Mouse (Mus musculus) embryonic facial prominence, embryonic 15.5 days (tissue): ENCODE results near the gene Fuca2. TPM values are rescaled to one million over a fixed set of nuclear protein-coding genes. Genes with fewer than 3 reads are reported as not detected.

Experiments used
- ATAC-seq: fragments of 200-750 bp; cut with Nextera tagmentation; 2 replicates; pipeline ENCODE4 v1.8.0; 2017; ENCODE audit warnings: low read depth, moderate TSS enrichment; ENCODE audit not compliant: insufficient number of reproducible peaks, low FRiP score, low TSS enrichment
- H3K27ac ChIP-seq: fragments of 300-500 bp; sonication (generic); replicated peaks from 2 replicates; pipeline ENCODE4 v1.5.1; 2015; ENCODE audit warnings: mild to moderate bottlenecking, inconsistent platforms
- H3K27me3 ChIP-seq: fragments of 300-500 bp; sonication (generic); 2 replicates; pipeline ENCODE4 v1.6.1; 2015; ENCODE audit warnings: inconsistent platforms
- H3K36me3 ChIP-seq: fragments of 300-500 bp; sonication (generic); 2 replicates; pipeline ENCODE4 v1.6.1; 2015; ENCODE audit warnings: mild to moderate bottlenecking, inconsistent platforms
- H3K4me1 ChIP-seq: fragments of 300-500 bp; sonication (generic); 2 replicates; pipeline ENCODE4 v1.6.1; 2015; ENCODE audit warnings: inconsistent platforms
- H3K4me2 ChIP-seq: fragments of 300-500 bp; sonication (generic); replicated peaks from 2 replicates; pipeline ENCODE4 v1.6.1; 2015; ENCODE audit warnings: mild to moderate bottlenecking, inconsistent platforms
- H3K4me3 ChIP-seq: fragments of 300-500 bp; sonication (generic); replicated peaks from 2 replicates; pipeline ENCODE4 v1.5.1; 2015; ENCODE audit warnings: mild to moderate bottlenecking, inconsistent platforms
- H3K9ac ChIP-seq: fragments of 300-500 bp; sonication (generic); 2 replicates; pipeline ENCODE4 v1.6.1; 2015; ENCODE audit warnings: inconsistent platforms
- H3K9me3 ChIP-seq: fragments of 300-500 bp; sonication (generic); replicated peaks from 2 replicates; pipeline ENCODE4 v1.6.1; 2016; ENCODE audit warnings: inconsistent platforms
- WGBS: fragments of 180-500 bp; shearing (Covaris S2); methylation state at CpG from one replicate; pipeline ENCODE4 v1.1.7; 2015; 5-methylcytosine and 5-hydroxymethylcytosine counted together
- polyA plus RNA-seq: library from polyadenylated mRNA; unstranded; fragments of >200 nt; fragmentation: Nextera tagmentation; extraction: Ambion mirVana; gene quantifications from 2 replicates; pipeline ENCODE4 v1.2.1, GENCODE M21; 2015

Fuca2 gene
- polyA plus RNA-seq, 1 experiment from 2014 or later = 67.3 TPM

DNA sequence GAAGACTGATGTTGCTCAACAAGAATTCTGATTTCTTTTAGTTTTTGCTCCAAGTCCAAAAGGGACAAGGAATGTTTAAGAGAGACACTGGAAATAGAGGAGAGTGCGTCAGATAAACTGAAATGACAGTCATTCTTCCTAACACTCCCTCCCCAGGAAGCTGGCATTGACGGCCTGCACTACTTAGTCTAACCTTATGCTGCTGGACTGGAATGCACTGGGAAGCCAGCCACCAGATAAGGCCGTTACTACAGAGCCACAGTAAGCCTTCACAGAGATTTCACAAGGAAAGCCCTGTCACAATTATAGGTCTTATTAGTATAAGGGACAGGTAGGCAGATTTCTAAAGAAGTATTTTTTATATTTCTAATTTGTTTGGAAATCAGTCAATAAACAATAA, 35.4 kb downstream of the Fuca2 start:
- peaks cover 52% of the 10 kb centered on the region for H3K36me3 ChIP-seq
- whole genome bisulfite sequencing = 87% methylated on average over 3 of the region's 3 CpGs
- no peak overlapping the region for H3K9ac ChIP-seq
- H3K9me3 ChIP-seq = no peaks in the 10 kb centered on the region
- H3K4me1 ChIP-seq = no peaks in the 10 kb centered on the region
- H3K27me3 ChIP-seq = no peaks in the 10 kb centered on the region
- H3K4me2 ChIP-seq = no peak overlapping the region
- H3K4me3 ChIP-seq = no peak overlapping the region
- H3K27ac ChIP-seq = no peak overlapping the region
- ATAC-seq = no peak

DNA sequence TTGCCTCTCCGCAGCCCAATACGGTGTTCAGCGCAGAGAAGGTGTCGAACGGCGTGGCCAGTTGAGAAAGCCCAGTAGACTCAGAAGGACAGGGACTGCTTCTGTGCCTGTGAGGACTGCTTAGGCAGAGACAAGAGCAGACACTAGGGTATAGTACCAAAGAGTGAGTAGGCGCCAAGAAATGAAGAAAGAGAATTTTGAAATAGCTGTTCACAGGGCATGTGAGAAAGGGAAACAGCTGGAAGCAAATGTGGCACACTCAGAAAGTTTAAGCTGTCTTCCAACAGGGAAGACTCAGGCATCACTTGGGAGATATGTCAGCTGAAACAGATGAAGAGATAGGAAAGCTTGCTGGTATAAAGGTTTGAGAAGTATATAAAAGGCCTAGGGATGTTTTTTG, 37.4 kb downstream of the Fuca2 start:
- no peaks in the 10 kb centered on the region for H3K27me3 ChIP-seq
- no peaks in the 10 kb centered on the region for H3K4me1 ChIP-seq
- H3K9ac ChIP-seq = no peak overlapping the region
- H3K36me3 ChIP-seq = peaks cover 48% of the 10 kb centered on the region
- no peak overlapping the region for H3K27ac ChIP-seq
- no peaks in the 10 kb centered on the region for H3K9me3 ChIP-seq
- H3K4me3 ChIP-seq = no peak overlapping the region
- H3K4me2 ChIP-seq = no peak overlapping the region
- 96% methylated on average over 7 of the region's 7 CpGs for WGBS
- no peak for ATAC-seq

DNA sequence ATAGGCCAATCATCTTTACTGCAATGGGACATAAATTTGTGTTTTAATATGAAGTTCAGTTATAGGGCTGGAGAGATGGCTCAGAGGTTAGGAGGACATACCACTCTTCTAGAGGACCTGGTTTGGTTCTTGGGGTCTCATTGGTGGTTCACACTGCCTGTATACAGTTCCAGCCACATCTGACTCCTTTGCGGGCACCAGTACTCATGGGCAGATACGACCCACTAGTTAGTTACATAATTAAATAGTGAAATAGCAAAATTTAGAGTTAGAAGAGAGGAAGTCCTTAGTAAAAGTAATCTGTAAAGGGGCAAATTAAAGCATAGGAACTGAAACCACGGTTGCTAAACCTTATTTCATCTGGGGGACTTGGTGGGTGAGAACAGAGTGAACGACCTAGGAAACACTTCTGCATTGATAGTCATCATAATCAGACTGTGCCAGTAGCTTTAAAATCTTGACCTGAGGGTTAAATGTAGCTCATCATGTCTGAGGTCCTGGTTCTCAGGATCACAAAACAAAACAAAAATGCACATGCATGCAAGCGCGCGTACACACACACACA, 40.5 kb downstream of the Fuca2 start:
- ATAC-seq = no peak
- WGBS = 88% methylated on average over 7 of the region's 7 CpGs
- Histone ChIP-seq H3K4me3 (no peak overlapping the region), H3K9ac (no peak overlapping the region), H3K4me1 (no peaks in the 10 kb centered on the region), H3K27ac (no peak overlapping the region), H3K4me2 (no peak overlapping the region), H3K27me3 (no peaks in the 10 kb centered on the region), H3K9me3 (no peaks in the 10 kb centered on the region), H3K36me3 (peaks cover 46% of the 10 kb centered on the region)

DNA sequence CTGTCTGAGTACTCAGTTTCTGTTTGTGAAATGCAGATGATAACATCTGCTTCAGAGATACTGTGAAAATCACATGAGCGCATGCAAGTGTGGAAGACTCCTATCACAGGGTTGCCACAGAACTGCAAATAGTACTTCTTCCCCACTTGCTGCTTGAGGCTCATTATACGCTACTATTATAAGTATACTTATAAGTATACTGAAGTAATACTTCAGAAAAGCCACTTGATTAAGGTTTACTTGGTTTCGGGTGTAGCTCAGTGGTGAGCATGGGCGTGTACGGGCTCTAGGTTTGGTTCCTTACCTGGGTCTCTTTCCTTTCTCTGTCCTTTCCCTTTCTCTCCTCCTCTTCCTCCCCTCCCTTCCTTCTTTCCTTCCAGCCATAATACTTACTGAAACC, 42.4 kb downstream of the Fuca2 start:
- Histone ChIP-seq H3K4me3 (no peak overlapping the region), H3K4me1 (no peaks in the 10 kb centered on the region), H3K9me3 (no peaks in the 10 kb centered on the region), H3K4me2 (no peak overlapping the region), H3K27me3 (no peaks in the 10 kb centered on the region), H3K9ac (no peak overlapping the region), H3K36me3 (peaks cover 44% of the 10 kb centered on the region), H3K27ac (no peak overlapping the region)
- 90% methylated on average over 5 of the region's 5 CpGs for WGBS
- ATAC-seq = no peak

DNA sequence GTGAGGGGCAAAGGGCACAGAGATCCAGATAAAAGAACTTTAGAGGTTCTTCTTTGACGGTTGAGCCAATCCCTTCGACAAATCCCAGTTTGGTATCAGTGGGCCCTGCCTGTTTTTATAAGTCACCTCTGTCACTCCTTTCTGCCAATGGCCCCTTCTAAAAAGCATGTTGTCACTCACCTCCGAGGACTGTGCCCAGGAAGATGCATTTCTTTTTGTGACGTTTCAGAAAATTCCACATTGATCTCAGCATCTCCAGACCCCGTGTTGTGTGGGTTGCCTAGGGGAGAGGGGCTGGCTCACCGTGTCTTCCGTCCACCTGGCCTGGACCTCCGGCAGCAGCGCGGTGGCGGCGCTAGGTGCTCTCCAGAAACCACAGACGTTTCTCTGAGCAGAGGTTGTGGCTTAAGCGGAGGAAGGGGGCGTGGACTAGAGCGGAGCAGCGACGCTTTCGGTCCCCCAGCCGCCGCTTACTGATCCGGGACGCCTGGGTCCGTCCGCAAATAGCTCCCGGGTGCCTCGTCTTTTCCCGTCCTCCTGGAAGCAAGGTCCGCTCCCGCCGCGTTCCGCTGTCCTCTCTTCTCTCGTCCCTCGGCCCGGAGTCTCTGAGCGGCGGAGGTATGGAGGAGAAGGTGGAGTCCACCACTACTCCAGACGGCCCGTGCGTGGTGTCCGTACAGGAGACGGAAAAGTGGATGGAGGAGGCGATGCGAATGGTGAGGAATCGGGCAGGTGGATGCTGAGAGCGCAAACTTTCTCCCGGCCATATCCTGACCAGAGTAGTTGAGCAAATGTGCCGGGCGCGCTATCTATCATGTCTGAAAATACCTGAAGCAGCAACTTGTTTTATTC, 53.5 kb downstream of the Fuca2 start, which contains the start of the genes Adat2 and Pex3:
TSS of gene Adat2 (plus strand) at position 249 of the 852 bp plus-strand sequence.
TSS of gene Pex3 (minus strand) at position 497 of the 852 bp plus-strand sequence.
- no peaks in the 10 kb centered on the region for H3K27me3 ChIP-seq
- H3K4me1 ChIP-seq = peaks cover 10% of the 10 kb centered on the region; the same call in 1 of the 2 replicates
- H3K9me3 ChIP-seq = no peaks in the 10 kb centered on the region
- H3K4me3 ChIP-seq = peak within 1 kb of the TSS; percentile 58
- peak within 1 kb of the TSS; percentile 63 for H3K4me2 ChIP-seq
- H3K36me3 ChIP-seq = no peaks in the 10 kb centered on the region
- peak within 1 kb of the TSS; percentile 31 for H3K27ac ChIP-seq
- ATAC-seq = peak; percentile 90
- under 1% methylated on average over 51 of the region's 51 CpGs for WGBS
- peak within 1 kb of the TSS; percentile 62 for H3K9ac ChIP-seq

DNA sequence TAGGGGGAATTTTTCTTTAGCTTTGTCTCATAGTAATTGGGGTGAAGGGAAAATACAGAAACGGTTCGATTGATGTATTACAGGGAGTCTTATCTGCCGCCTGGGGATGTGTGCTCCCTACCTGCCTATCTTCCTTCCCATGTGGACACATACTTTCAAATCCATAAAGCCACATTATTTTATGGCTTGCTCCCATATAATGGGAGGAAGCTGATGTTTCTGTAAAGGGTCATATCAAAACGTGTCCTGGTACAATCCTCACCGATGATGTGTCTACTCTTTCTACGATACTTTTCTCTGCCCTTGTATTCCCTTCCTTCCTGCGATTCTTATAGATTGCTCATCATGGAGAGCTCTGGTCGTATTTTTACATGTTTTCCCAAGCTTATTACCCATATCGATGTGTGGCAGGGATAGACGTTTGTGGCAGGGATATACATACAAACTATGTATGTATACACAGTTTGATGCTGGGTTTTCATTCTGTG, 54.2 kb downstream of the Fuca2 start:
- Histone ChIP-seq H3K36me3 (no peaks in the 10 kb centered on the region), H3K27me3 (no peaks in the 10 kb centered on the region), H3K9ac (peak overlapping the region; percentile 62), H3K27ac (no peak overlapping the region; the same call in 1 of the 2 replicates), H3K4me3 (peak overlapping the region; percentile 58), H3K9me3 (no peaks in the 10 kb centered on the region), H3K4me1 (peaks cover 10% of the 10 kb centered on the region; the same call in 1 of the 2 replicates), H3K4me2 (peak overlapping the region; percentile 63)
- no peak for ATAC-seq
- 26% methylated on average over 10 of the region's 10 CpGs for WGBS

DNA sequence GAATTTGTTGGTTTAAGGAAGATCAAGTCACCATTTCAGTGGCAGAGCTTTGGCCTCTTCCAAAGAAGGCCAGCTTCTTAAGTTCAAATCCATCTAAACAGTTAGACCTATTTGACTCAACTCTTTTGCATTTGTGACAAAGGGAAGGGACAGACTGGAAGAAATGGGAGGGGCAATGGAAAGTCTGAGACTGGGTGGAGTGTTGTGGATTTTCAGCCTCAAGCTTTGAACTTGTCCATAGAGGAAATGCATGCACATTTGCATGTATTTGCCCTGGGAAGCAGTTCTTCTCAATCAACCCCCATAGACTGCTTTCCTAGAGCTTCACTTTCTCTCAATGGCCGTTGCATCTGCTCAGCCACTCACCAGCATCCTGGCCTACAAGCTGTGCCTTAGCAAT, 55.0 kb downstream of the Fuca2 start:
- H3K9ac ChIP-seq = no peak overlapping the region
- H3K27ac ChIP-seq = no peak overlapping the region
- H3K4me2 ChIP-seq = no peak overlapping the region
- H3K9me3 ChIP-seq = no peaks in the 10 kb centered on the region
- peaks cover 10% of the 10 kb centered on the region; the same call in 1 of the 2 replicates for H3K4me1 ChIP-seq
- no peaks in the 10 kb centered on the region for H3K36me3 ChIP-seq
- WGBS = 86% methylated on average over 1 of the region's 1 CpGs
- H3K4me3 ChIP-seq = no peak overlapping the region
- no peaks in the 10 kb centered on the region for H3K27me3 ChIP-seq
- ATAC-seq = no peak

DNA sequence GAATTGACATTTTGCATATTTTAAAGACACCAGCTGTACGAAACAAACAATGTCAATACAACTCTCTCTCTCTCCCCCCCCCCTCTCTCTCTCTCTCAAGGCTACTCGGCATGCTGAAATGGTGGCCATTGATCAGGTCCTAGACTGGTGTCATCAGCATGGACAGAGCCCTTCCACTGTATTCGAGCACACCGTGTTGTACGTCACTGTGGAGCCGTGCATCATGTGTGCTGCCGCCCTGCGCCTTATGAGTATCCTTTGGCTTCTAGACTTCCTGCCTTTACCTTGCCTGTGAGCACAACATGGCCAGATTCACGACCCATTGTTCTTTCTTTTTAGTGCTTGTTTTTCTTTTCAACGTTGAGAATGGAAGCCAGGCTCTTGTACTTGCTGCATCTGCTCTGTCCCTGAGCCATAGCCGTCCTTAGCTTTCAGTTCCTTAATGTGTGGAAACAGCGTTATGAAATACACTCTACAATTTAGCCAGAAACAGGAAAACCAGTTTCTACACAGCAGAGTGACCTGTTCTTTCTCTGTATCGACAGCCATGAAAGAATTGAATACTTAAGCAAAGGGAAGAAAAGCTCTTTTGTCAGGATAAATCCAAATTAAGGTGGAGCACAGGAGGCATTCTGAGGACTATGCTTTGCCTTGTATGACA, 60.8 kb downstream of the Fuca2 start:
- no peak overlapping the region for H3K9ac ChIP-seq
- H3K36me3 ChIP-seq = peaks cover 31% of the 10 kb centered on the region
- WGBS = 90% methylated on average over 13 of the region's 13 CpGs

DNA sequence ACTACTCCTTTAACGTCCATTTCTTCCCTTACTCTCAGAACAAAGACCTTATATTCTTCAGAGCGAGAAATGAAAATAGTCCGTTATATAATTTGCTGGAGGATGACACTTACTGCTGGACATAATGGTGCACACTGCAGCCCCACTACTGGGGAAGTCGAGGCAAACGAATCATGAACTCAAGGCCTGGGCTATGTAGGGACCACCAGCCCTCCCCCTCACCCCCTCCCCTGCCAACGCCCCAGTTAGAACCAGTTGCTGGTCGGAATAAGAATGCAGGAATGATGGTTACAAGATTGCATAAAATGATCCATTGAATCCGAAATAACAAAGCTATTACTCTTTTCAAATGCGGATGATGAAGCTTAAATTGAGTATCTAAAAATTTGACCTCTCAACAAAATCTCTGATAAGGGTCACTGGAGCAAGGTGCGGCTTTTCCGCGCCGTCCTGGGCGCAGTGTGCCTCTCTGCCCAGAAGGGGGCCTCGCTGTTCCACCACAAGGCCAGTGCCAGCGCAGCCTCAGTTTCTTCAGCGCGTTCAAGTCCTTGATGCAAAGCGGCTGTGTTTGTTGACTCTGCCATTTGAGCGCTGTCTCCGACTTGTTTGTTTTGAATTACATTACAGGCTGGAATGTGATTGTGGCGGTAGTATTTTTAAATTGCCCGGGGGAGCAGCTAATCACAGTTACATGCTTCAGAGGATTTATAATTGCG, 65.2 kb downstream of the Fuca2 start:
- peak; percentile 67; the same call in 1 of the 2 replicates for ATAC-seq
- Histone ChIP-seq H3K4me1 (peaks cover 9% of the 10 kb centered on the region), H3K36me3 (peaks cover 31% of the 10 kb centered on the region), H3K27ac (no peak overlapping the region), H3K4me2 (peak overlapping the region; percentile 51), H3K9ac (no peak overlapping the region), H3K27me3 (peaks cover 7% of the 10 kb centered on the region; the same call in 1 of the 2 replicates), H3K4me3 (peak overlapping the region; percentile 32), H3K9me3 (no peaks in the 10 kb centered on the region)
- 24% methylated on average over 24 of the region's 24 CpGs for WGBS

More for the DNA sequence above, 60.8 kb downstream of the Fuca2 start:
- Histone ChIP-seq H3K27ac (no peak overlapping the region), H3K9me3 (no peaks in the 10 kb centered on the region), H3K27me3 (no peaks in the 10 kb centered on the region), H3K4me1 (peaks cover 9% of the 10 kb centered on the region; the same call in 1 of the 2 replicates), H3K4me2 (no peak overlapping the region), H3K4me3 (no peak overlapping the region)
- no peak for ATAC-seq

DNA sequence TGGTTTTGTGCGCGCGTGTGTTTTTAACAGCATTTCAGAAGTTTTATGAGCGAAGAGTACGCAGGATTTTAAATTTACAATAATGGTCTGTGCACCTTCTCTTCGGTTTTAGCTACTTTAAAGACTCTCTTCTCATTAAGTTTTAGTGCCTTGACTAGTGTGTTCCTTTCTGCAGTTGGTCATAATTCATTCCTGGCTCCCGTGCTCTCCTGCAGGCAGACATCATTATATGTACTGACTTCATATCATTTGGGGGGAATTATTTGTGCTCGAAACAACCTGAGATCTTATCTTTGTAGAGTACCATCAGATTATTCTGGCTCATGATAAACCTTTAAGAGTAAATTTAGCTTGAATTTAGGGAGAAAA, 65.7 kb downstream of the Fuca2 start:
- Histone ChIP-seq H3K4me3 (peak overlapping the region; percentile 32), H3K4me2 (peak overlapping the region; percentile 51), H3K36me3 (peaks cover 30% of the 10 kb centered on the region), H3K4me1 (peaks cover 14% of the 10 kb centered on the region), H3K27me3 (peaks cover 7% of the 10 kb centered on the region; the same call in 1 of the 2 replicates), H3K9me3 (no peaks in the 10 kb centered on the region), H3K9ac (no peak overlapping the region), H3K27ac (no peak overlapping the region)
- 17% methylated on average over 8 of the region's 8 CpGs for whole genome bisulfite sequencing
- ATAC-seq = no peak
